Mouse (Mus musculus): ENCODE measurements around the gene Slc47a1. TPM values are rescaled to one million over a fixed set of nuclear protein-coding genes. Genes with fewer than 3 reads are reported as not detected.
"Not testable (repeated sequence)": the region's sequence is repeated elsewhere in the genome, so short reads cannot be mapped to it uniquely, and the experiment has no call there.

The Slc47a1 gene
- polyA plus RNA-seq, 1 experiment from 2014 or later = 9.1 TPM

DNA sequence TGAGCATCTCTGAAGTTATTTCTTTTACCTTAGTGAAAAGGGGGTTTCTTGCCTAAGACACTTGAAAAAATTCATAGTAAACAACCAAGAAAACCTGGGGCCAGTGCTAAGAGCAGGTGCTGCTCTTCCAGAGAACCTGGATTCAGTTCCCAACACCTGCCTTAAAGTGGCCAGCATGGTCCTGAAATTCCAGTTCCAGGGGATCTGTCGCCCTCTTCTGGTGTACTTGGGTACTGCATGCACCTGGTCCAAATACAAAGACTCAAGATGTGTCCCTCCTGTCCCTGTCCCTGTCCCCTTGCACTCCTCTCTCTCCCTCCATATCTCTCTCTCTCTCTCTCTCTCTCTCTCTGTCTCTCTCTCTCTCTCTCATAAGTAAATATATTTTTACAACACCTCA lies 32.0 kb upstream of the Slc47a1 start:
- no peak for ATAC-seq (ENCODE audit: low FRiP score, low TSS enrichment)
- WGBS = 0% methylated on average over 1 of the region's 1 CpGs
- Histone ChIP-seq H3K27ac (ENCODE audit: low read depth, low read length) (no peak overlapping the region), H3K9ac (ENCODE audit: low read depth, low read length) (no peak overlapping the region), H3K4me2 (replicated peaks; ENCODE audit: low read depth, low read length) (no peak overlapping the region), H3K4me1 (ENCODE audit: control insufficient read depth, insufficient read depth, low read length) (no peaks in the 10 kb centered on the region), H3K36me3 (ENCODE audit: control insufficient read depth, insufficient read depth, low read length) (no peaks in the 10 kb centered on the region), H3K27me3 (ENCODE audit: control insufficient read depth, insufficient read depth, low read length) (no peaks in the 10 kb centered on the region), H3K4me3 (ENCODE audit: low read length) (no peak overlapping the region), H3K9me3 (ENCODE audit: control insufficient read depth, low read length) (no peaks in the 10 kb centered on the region)

DNA sequence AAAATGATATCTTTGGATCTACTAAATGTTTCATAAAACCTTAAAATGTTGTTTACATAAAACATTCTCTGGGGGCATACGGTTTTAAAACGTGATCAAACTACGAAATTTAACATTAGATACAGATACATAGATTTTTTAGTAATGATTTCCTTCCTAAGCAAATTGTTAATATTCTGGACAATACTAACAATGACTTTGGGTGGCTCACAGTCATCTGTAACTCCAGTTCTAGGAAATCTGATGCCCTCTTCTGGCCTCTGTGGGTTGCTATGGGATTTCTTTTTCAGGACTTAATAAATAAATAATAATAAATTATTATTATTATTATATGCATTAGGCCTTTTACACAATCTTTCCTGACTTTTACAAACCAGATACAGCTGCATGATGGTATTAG lies 30.9 kb upstream of the Slc47a1 start:
- ATAC-seq (ENCODE audit: low FRiP score, low TSS enrichment) = no peak
- H3K9ac ChIP-seq (ENCODE audit: low read depth, low read length) = no peak overlapping the region
- H3K27ac ChIP-seq (ENCODE audit: low read depth, low read length) = no peak overlapping the region
- H3K9me3 ChIP-seq (ENCODE audit: control insufficient read depth, low read length) = no peaks in the 10 kb centered on the region
- H3K4me3 ChIP-seq (ENCODE audit: low read length) = peak overlapping the region; percentile 74
- 25% methylated on average over 3 of the region's 3 CpGs for WGBS
- no peaks in the 10 kb centered on the region for H3K4me1 ChIP-seq (ENCODE audit: control insufficient read depth, insufficient read depth, low read length)
- H3K27me3 ChIP-seq (ENCODE audit: control insufficient read depth, insufficient read depth, low read length) = no peaks in the 10 kb centered on the region
- H3K36me3 ChIP-seq (ENCODE audit: control insufficient read depth, insufficient read depth, low read length) = no peaks in the 10 kb centered on the region
- H3K4me2 ChIP-seq (replicated peaks; ENCODE audit: low read depth, low read length) = peak overlapping the region; percentile 48

DNA sequence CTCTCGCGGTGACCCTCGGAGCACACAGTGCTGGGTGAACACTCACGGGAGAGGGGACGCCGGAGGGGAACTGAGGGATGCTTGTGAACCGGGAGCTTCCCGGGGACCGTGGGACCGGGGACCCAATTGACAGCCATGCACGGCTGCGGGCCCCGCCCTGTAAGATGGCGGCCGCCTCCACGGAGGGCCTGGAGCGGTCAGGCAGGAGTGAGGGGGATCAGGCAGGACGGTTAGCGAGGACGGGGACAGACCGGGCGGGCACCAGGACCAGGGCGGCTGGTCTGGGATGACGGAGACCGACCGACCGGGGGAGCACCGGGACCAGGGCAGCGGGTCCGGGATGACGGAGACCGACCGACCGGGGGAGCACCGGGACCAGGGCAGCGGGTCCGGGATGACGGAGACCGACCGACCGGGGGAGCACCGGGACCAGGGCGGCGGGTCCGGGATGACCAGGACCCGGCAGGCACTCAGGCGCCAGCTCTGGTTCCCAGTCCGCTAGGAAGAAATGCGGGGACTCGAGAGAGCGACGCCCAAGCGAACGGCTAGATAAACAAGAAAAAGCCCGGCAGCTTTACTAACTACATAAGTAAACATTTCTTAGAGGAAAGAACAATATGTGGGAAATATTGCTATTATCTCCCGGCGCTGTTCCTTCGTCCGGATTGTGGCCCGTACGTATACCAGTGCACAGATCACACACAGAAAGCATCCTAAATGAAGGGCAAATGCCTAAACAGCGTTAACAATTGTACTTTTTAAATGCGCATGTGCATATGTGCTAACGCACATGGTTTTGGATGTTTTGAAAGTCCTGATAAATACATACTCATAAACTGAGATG lies 30.3 kb upstream of the Slc47a1 start:
- Histone ChIP-seq H3K9ac (ENCODE audit: low read depth, low read length) (peak overlapping the region; percentile 72), H3K27me3 (ENCODE audit: control insufficient read depth, insufficient read depth, low read length) (no peaks in the 10 kb centered on the region), H3K4me2 (replicated peaks; ENCODE audit: low read depth, low read length) (peak overlapping the region; percentile 48), H3K4me1 (ENCODE audit: control insufficient read depth, insufficient read depth, low read length) (no peaks in the 10 kb centered on the region), H3K36me3 (ENCODE audit: control insufficient read depth, insufficient read depth, low read length) (no peaks in the 10 kb centered on the region), H3K27ac (ENCODE audit: low read depth, low read length) (peak overlapping the region; percentile 85), H3K9me3 (ENCODE audit: control insufficient read depth, low read length) (no peaks in the 10 kb centered on the region), H3K4me3 (ENCODE audit: low read length) (peak overlapping the region; percentile 74)
- peak; percentile 91 for ATAC-seq (ENCODE audit: low FRiP score, low TSS enrichment)
- 1% methylated on average over 64 of the region's 64 CpGs for WGBS

DNA sequence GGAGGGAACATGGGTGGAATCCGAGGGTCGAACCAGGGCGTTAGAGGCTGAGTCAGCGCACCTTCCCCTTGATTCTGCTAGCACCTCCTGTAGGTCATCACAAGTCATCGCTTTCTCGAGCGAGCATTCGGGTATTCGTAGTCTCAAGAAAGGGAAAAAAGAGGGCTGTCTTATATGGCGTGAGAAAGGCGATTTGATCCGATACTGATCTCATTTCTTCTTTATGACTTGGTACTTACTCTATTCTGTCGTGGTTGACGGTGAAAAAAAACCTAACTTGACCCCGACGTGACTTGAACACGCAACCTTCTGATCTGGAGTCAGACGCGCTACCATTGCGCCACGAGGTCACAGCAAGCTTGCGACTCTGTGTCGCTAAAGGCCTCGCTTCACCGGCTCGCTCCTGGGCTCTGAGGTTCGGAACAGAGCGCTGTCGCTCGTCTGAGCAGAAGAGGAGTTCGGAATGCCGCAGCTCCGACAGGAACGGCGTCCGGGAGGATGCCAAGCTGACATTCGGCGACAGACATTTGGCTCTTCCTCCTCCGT lies 29.6 kb upstream of the Slc47a1 start:
- peak overlapping the region; percentile 74 for H3K4me3 ChIP-seq (ENCODE audit: low read length)
- 2% methylated on average over 39 of the region's 39 CpGs for WGBS
- peak; percentile 82 for ATAC-seq (ENCODE audit: low FRiP score, low TSS enrichment)
- H3K36me3 ChIP-seq (ENCODE audit: control insufficient read depth, insufficient read depth, low read length) = no peaks in the 10 kb centered on the region
- H3K9ac ChIP-seq (ENCODE audit: low read depth, low read length) = peak overlapping the region; percentile 72
- H3K27ac ChIP-seq (ENCODE audit: low read depth, low read length) = peak overlapping the region; percentile 85
- no peaks in the 10 kb centered on the region for H3K27me3 ChIP-seq (ENCODE audit: control insufficient read depth, insufficient read depth, low read length)
- no peaks in the 10 kb centered on the region for H3K4me1 ChIP-seq (ENCODE audit: control insufficient read depth, insufficient read depth, low read length)
- peak overlapping the region; percentile 48 for H3K4me2 ChIP-seq (replicated peaks; ENCODE audit: low read depth, low read length)
- no peaks in the 10 kb centered on the region for H3K9me3 ChIP-seq (ENCODE audit: control insufficient read depth, low read length)

DNA sequence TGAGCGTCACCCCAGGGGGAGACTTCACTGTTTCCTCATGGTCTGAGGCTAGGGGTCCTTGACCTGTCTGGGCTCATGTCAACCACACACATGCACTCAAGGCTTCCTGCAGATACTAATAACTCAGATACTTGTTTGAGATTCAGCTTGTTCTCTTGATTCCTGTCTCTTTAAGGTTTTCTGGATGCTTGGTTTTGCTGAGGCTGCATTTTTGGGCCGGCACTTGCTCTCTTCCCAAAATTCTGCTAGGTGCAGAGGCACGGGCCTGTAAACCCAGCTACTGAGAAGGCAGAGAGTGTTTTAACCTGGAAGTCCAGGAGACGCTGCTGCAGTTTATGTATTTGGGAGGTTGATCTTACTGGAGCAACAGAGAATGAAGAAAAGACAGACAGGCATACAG lies 23.6 kb upstream of the Slc47a1 start:
- Histone ChIP-seq H3K27ac (ENCODE audit: low read depth, low read length) (no peak overlapping the region), H3K9ac (ENCODE audit: low read depth, low read length) (no peak overlapping the region), H3K36me3 (ENCODE audit: control insufficient read depth, insufficient read depth, low read length) (no peaks in the 10 kb centered on the region), H3K9me3 (ENCODE audit: control insufficient read depth, low read length) (no peaks in the 10 kb centered on the region), H3K4me1 (ENCODE audit: control insufficient read depth, insufficient read depth, low read length) (no peaks in the 10 kb centered on the region), H3K4me3 (ENCODE audit: low read length) (no peak overlapping the region), H3K27me3 (ENCODE audit: control insufficient read depth, insufficient read depth, low read length) (no peaks in the 10 kb centered on the region), H3K4me2 (replicated peaks; ENCODE audit: low read depth, low read length) (no peak overlapping the region)
- ATAC-seq (ENCODE audit: low FRiP score, low TSS enrichment) = no peak
- WGBS = 84% methylated on average over 4 of the region's 4 CpGs

DNA sequence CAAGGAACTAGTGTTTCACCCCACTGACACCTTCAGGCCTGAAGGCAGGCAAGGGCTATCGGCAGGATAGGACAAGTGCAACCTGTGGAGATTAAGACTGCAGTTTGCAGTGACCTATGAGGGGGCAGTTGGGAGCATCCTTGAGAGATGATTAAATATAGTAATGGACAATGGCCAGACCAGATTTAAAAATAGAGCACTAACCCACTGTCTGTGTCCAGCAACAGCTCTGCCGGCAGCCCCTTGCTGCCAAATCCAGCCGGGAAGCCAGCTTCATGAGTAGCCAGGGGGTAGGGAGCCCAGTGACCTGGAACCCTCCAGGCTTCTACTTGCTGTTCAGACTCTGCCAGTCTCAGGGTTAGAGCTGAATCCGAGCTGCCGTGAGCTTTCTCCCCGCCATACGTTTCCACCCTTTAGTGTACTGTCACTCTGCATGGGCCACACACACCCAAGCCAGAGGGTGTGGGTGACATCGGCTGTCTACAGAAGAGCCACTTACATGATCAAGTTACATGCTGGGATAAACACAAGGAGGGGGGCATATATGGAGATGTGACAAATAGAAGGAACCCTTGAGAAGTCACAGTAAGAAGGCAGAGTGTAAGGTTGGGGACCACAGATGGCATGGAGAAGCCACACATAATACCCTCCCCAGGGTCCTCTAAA lies 22.7 kb upstream of the Slc47a1 start:
- Histone ChIP-seq H3K27me3 (ENCODE audit: control insufficient read depth, insufficient read depth, low read length) (no peaks in the 10 kb centered on the region), H3K4me2 (replicated peaks; ENCODE audit: low read depth, low read length) (no peak overlapping the region), H3K4me1 (ENCODE audit: control insufficient read depth, insufficient read depth, low read length) (no peaks in the 10 kb centered on the region), H3K36me3 (ENCODE audit: control insufficient read depth, insufficient read depth, low read length) (no peaks in the 10 kb centered on the region), H3K4me3 (ENCODE audit: low read length) (no peak overlapping the region), H3K27ac (ENCODE audit: low read depth, low read length) (no peak overlapping the region), H3K9me3 (ENCODE audit: control insufficient read depth, low read length) (no peaks in the 10 kb centered on the region), H3K9ac (ENCODE audit: low read depth, low read length) (no peak overlapping the region)
- no peak for ATAC-seq (ENCODE audit: low FRiP score, low TSS enrichment)
- WGBS = 57% methylated on average over 8 of the region's 8 CpGs

DNA sequence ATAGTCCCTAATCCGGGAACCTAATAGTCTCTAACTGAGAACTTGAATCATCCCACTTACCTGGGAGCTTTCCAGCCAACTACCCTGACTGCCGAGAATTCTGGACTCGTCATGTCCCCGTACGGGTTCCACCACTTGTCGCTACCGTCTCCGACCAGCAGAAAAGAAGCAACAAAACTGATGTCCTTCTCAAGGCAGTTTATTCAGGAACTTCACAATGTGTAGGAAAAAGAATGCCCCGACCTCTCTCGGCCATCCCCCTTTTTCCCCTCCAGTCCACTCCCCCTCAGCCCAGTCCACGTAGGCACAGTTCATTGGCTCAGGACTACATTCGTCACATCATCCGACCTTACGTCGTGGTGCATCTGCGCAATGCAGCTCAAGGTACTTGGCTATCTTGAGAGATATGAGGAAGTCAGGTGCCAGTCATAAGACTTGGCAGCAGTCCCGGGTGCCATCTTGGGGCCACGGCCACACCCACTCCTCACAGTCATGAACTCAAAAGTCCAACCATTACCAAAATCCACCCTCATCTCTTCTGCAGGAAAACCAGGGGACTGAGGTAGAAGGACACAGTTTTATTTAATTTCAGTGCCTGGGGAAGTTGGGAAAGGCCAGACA lies 19.4 kb upstream of the Slc47a1 start:
- H3K9me3 ChIP-seq (ENCODE audit: control insufficient read depth, low read length); H3K4me3 ChIP-seq (ENCODE audit: low read length); H3K27ac ChIP-seq (ENCODE audit: low read depth, low read length); H3K36me3 ChIP-seq (ENCODE audit: control insufficient read depth, insufficient read depth, low read length); H3K9ac ChIP-seq (ENCODE audit: low read depth, low read length); ATAC-seq (ENCODE audit: low FRiP score, low TSS enrichment); H3K4me2 ChIP-seq (replicated peaks; ENCODE audit: low read depth, low read length); H3K4me1 ChIP-seq (ENCODE audit: control insufficient read depth, insufficient read depth, low read length); H3K27me3 ChIP-seq (ENCODE audit: control insufficient read depth, insufficient read depth, low read length): not testable (repeated sequence)
- 96% methylated on average over 17 of the region's 18 CpGs for WGBS

DNA sequence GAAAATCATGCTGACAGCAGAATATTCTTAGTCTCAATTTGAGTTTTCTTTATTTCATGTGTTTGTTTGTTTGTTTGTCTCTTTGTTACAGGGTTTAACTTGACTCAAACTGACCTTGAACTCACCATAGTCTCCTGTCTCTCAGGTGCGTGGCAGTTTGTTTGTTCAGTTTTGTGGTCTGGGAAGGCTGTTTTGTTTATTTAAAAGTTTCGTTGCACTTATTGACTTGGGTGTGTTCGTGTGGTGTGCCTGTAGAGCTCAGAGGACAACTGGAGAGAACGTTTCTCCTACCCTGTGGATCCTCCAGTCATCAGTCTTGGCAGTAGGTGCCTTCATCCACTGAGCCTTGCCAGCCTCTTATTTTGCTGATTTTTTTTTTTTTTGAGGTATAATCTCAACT lies 10.8 kb upstream of the Slc47a1 start:
- no peak overlapping the region for H3K9ac ChIP-seq (ENCODE audit: low read depth, low read length)
- WGBS = 67% methylated on average over 4 of the region's 4 CpGs
- no peak for ATAC-seq (ENCODE audit: low FRiP score, low TSS enrichment)
- H3K36me3 ChIP-seq (ENCODE audit: control insufficient read depth, insufficient read depth, low read length) = no peaks in the 10 kb centered on the region
- H3K4me2 ChIP-seq (replicated peaks; ENCODE audit: low read depth, low read length) = no peak overlapping the region
- H3K4me3 ChIP-seq (ENCODE audit: low read length) = no peak overlapping the region
- no peaks in the 10 kb centered on the region for H3K27me3 ChIP-seq (ENCODE audit: control insufficient read depth, insufficient read depth, low read length)
- H3K9me3 ChIP-seq (ENCODE audit: control insufficient read depth, low read length) = 0 out of 2 replicates have a peak, but pooled peaks cover 5% of the 10 kb centered on the region
- no peak overlapping the region for H3K27ac ChIP-seq (ENCODE audit: low read depth, low read length)
- H3K4me1 ChIP-seq (ENCODE audit: control insufficient read depth, insufficient read depth, low read length) = no peaks in the 10 kb centered on the region

Measured in kidney, embryonic 14.5 days (tissue).